Mouse (Mus musculus) brain, embryonic 14.5 days (tissue): ENCODE results near the gene Bicdl2.

Experiments used
- CTCF ChIP-seq: fragments of 200-500 bp; IDR thresholded peaks from 2 replicates; pipeline ENCODE4 v1.5.1; 2012; ENCODE audit warnings: inconsistent platforms, mild to moderate bottlenecking, moderate library complexity, borderline replicate concordance; ENCODE audit not compliant: insufficient read depth, insufficient read length; ENCODE audit errors: extremely low read depth
- POLR2A ChIP-seq: fragments of 200-500 bp; IDR thresholded peaks from 2 replicates; pipeline ENCODE4 v1.6.1; 2012; ENCODE audit warnings: mild to moderate bottlenecking, inconsistent platforms, borderline replicate concordance; ENCODE audit not compliant: poor library complexity, insufficient read depth, insufficient read length, severe bottlenecking; ENCODE audit errors: extremely low read depth

DNA sequence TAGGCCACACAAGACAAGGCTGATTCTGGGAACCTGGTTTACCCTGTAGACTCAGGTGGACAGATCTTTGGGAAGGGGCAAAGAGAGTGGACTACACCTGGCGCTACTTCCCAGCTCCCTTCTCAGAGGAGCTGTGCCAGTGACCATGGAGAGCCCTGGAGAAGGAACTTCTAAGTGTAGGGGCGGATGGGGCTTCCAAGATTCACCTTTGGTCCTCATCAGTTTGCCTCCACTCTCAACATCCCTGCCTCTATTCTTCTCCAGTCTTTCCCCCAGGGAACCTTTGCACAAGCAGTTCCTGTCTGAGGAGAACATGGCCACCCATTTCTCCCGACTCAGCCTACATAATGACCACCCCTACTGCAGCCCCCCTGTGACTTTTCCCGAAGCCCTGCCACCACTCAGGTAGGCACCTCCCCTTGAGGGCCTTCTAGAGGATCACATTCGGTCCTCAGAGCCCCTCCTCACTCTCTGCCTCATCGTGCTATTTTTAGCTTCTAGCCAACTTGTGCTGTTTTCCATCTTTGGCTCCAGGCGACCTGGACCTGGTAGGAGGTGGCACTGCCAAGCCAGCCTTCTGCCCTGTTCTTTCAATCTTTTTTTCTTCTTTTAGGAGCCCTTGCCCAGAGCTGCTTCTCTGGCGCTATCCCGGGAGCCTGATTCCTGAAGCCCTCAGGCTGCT lies 14.1 kb downstream of the Bicdl2 start:
- no peak for TF ChIP-seq CTCF
- TF ChIP-seq POLR2A: no peak
